Mouse (Mus musculus) subcutaneous adipose tissue, adult 2 months (tissue): ENCODE data around the gene 2310034C09Rik. TPM values are rescaled to one million over a fixed set of nuclear protein-coding genes. Genes with fewer than 3 reads are reported as not detected.

Source experiments
- polyA plus RNA-seq: library from polyadenylated mRNA; depleted of rRNA; stranded (reverse); fragments of >200 nt; gene quantifications from 2 replicates; pipeline ENCODE4 v1.2.3, GENCODE M21; 2012; ENCODE audit warnings: low replicate concordance; rRNA removed

Gene 2310034C09Rik
- polyA plus RNA-seq, result not detected in 2 replicates

DNA sequence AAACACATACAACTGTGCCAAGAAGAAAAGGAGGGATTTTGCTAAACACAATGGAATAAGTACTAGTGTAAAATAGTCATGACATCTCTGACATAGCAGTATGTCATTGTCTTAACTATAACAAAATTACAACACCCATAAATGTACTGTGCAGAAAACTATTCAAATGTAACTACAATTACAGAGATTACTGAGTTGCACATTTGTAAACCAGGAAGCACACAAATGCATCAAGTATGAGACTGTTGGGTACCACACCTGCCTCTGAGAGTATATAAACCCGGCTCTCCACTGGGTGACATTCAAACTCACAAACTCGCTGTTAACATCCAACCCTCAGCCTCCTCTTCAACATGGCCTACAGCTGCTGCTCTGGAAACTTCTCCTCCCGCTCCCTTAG is at the start of gene 2310034C09Rik:
Gene 2310034C09Rik (plus strand): TSS at position 301 of the 400 bp plus-strand sequence.

DNA sequence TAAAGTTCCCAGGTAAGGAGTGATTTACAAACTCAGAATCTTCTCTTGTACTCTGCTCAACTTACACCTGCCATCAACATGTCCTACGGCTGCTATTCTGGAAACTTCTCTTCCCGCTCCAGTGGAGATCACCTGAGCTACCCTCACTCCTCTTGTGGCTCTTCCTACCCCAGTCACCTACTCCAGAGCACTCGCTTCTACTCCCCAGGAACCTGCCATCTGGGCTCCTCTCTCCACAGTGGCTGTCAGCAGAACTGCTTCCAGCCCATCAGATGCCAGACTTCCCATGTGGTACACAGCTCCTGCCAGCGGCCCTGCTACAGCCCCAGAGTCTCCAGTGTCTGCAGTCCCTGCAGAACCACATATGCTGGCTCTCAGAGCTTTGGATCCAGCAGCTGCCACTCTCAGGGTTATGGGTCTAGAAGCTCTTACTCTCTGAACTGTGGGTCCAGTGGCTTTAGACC is 29.8 kb upstream of the 2310034C09Rik start, which contains the start of gene Krtap13-1:
Gene Krtap13-1 (plus strand): TSS at position 51 of the 464 bp plus-strand sequence.

DNA sequence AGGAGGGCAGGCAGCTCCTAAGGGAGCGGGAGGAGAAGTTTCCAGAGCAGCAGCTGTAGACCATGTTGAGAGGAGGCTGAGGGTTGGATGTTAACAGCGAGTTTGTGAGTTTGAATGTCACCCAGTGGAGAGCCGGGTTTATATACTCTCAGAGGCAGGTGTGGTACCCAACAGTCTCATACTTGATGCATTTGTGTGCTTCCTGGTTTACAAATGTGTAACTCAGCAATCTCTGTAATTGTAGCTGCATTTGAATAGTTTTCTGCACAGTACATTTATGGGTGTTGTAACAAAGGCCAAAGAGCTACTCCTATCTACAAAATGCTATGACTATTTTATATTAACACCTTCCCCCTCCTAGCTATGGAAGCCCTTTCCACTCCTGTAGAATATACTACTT is 7.1 kb upstream of the 2310034C09Rik start, which contains the start of gene Krtap13:
Gene Krtap13 (minus strand): TSS at position 101 of the 400 bp plus-strand sequence.

DNA sequence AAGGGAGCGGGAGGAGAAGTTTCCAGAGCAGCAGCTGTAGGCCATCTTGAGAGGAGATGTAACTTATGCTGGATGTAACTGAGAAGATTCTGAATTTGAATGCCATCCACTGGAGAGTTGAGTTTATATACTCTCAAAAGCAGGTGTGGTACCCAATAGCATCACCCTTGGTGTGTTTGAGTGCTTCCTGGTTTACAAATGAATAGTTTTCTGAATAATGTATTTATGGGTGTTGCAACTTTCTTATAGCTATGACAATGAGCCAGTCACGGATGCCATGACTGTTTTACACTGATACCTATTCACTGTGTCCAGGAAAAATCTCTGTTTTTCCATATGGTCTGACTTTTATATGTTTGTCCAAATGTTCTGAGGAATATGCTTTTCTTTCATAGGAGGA is 15.5 kb downstream of the 2310034C09Rik start, which contains the start of gene 2310057N15Rik:
Gene 2310057N15Rik (minus strand): TSS at position 101 of the 400 bp plus-strand sequence.

GRCm38 (mm10) chr16:88777596-88777995 is 18.9 kb downstream of the 2310034C09Rik start, which contains the start of gene Gm5965:
Gene Gm5965, plus strand, starts transcription at chr16:88777896.

Other genes starting within 250 kb of the 2310034C09Rik start
- 0.10 and 6.5 TPM in 2 replicates for gene Cldn8, start 195.7 kb upstream of the 2310034C09Rik start, polyA plus RNA-seq
- not detected in 2 replicates for gene Krtap24-1, start 146.6 kb upstream of the 2310034C09Rik start, polyA plus RNA-seq
- not detected in 2 replicates for gene 2310079G19Rik, start 131.2 kb upstream of the 2310034C09Rik start, polyA plus RNA-seq
- gene Krtap26-1, start 111.1 kb upstream of the 2310034C09Rik start, polyA plus RNA-seq, result not detected in 2 replicates
- gene Krtap27-1, start 87.2 kb upstream of the 2310034C09Rik start, polyA plus RNA-seq, result not detected in 2 replicates
- gene 2310061N02Rik, start 50.9 kb upstream of the 2310034C09Rik start, polyA plus RNA-seq, result not detected in 2 replicates
- not detected in 2 replicates for gene Krtap13-1, start 30.0 kb upstream of the 2310034C09Rik start, polyA plus RNA-seq
- not detected in 2 replicates for gene Krtap13, start 7.2 kb upstream of the 2310034C09Rik start, polyA plus RNA-seq
- gene 2310057N15Rik, start 15.4 kb downstream of the 2310034C09Rik start, polyA plus RNA-seq, result not detected in 2 replicates
- not detected in 2 replicates for gene Gm5965, start 19.0 kb downstream of the 2310034C09Rik start, polyA plus RNA-seq
- gene Gm20741, start 53.4 kb downstream of the 2310034C09Rik start, polyA plus RNA-seq, result not detected in 2 replicates
- gene Krtap15, start 61.4 kb downstream of the 2310034C09Rik start, polyA plus RNA-seq, result not detected in 2 replicates
- gene Krtap14, start 67.3 kb downstream of the 2310034C09Rik start, polyA plus RNA-seq, result not detected in 2 replicates
- not detected in 2 replicates for gene Krtap19-1, start 110.6 kb downstream of the 2310034C09Rik start, polyA plus RNA-seq
- not detected in 2 replicates for gene Krtap19-2, start 115.4 kb downstream of the 2310034C09Rik start, polyA plus RNA-seq
- not detected in 2 replicates for gene Krtap19-3, start 119.2 kb downstream of the 2310034C09Rik start, polyA plus RNA-seq
- gene Krtap19-4, start 126.2 kb downstream of the 2310034C09Rik start, polyA plus RNA-seq, result not detected in 2 replicates
- not detected in 2 replicates for gene Krtap19-5, start 137.6 kb downstream of the 2310034C09Rik start, polyA plus RNA-seq
- not detected in 2 replicates for gene Krtap19-9b, start 173.4 kb downstream of the 2310034C09Rik start, polyA plus RNA-seq
- gene Krtap16-3, start 204.0 kb downstream of the 2310034C09Rik start, polyA plus RNA-seq, result not detected in 2 replicates